Mouse (Mus musculus) hindbrain, embryonic 10.5 days (tissue): ENCODE results near the gene Cfap74. TPM values are rescaled to one million over a fixed set of nuclear protein-coding genes. Genes with fewer than 3 reads are reported as not detected.
"Not testable (repeated sequence)": the region's sequence is repeated elsewhere in the genome, so short reads cannot be mapped to it uniquely, and the experiment has no call there.

ENCODE experiments used
- DNase-seq: peaks from one replicate; pipeline ENCODE4 v3.0.0-alpha.2; 2017; ENCODE audit warnings: low spot score
- H3K27ac ChIP-seq: fragments of 300-500 bp; sonication (generic); 2 replicates; pipeline ENCODE4 v1.5.1; 2016; ENCODE audit warnings: mild to moderate bottlenecking, moderate library complexity
- H3K27me3 ChIP-seq: fragments of 300-500 bp; sonication (generic); 2 replicates; pipeline ENCODE4 v1.6.1; 2016; ENCODE audit warnings: mild to moderate bottlenecking; ENCODE audit not compliant: poor library complexity, insufficient read depth, severe bottlenecking
- H3K36me3 ChIP-seq: fragments of 300-500 bp; sonication (generic); 2 replicates; pipeline ENCODE4 v1.6.1; 2016; ENCODE audit warnings: mild to moderate bottlenecking, moderate library complexity
- H3K4me1 ChIP-seq: fragments of 300-500 bp; sonication (generic); replicated peaks from 2 replicates; pipeline ENCODE4 v1.6.1; 2016; ENCODE audit warnings: mild to moderate bottlenecking
- H3K4me3 ChIP-seq: fragments of 300-500 bp; sonication (generic); 2 replicates; pipeline ENCODE4 v1.5.1; 2016; ENCODE audit warnings: mild to moderate bottlenecking, moderate library complexity
- H3K9me3 ChIP-seq: fragments of 300-500 bp; sonication (generic); 2 replicates; pipeline ENCODE4 v1.6.1; 2016; ENCODE audit warnings: mild to moderate bottlenecking, moderate library complexity
- whole genome bisulfite sequencing: fragments of 180-500 bp; shearing (Covaris S2); methylation state at CpG from one replicate; pipeline ENCODE4 v1.1.7; 2016; 5-methylcytosine and 5-hydroxymethylcytosine counted together
- polyA plus RNA-seq: library from polyadenylated mRNA; unstranded; fragments of >200 nt; fragmentation: Nextera tagmentation; extraction: Ambion mirVana; gene quantifications from 2 replicates; pipeline ENCODE4 v1.2.1, GENCODE M21; 2016

Cfap74 gene
- polyA plus RNA-seq, 1 experiment from 2014 or later, result 7.4 TPM

- Histone ChIP-seq H3K36me3 (peaks cover 36% of the 10 kb centered on the region), H3K9me3 (no peaks in the 10 kb centered on the region), H3K4me1 (no peaks in the 10 kb centered on the region), H3K27ac (no peak overlapping the region), H3K27me3 (no peaks in the 10 kb centered on the region), H3K4me3 (no peak overlapping the region)
- WGBS, result 85% methylated on average over 3 of the region's 3 CpGs
- DNase-seq, result no peak
These were observed 11.1 kb downstream of the Cfap74 start for GRCm38 (mm10) chr4:155420137-155420536.

- WGBS, result 87% methylated on average over 23 of the region's 30 CpGs
- H3K36me3 ChIP-seq, result peaks cover 36% of the 10 kb centered on the region
- not testable (repeated sequence) for DNase-seq, H3K4me1 ChIP-seq, H3K27me3 ChIP-seq, H3K4me3 ChIP-seq, H3K27ac ChIP-seq, H3K9me3 ChIP-seq
These were observed 12.7 kb downstream of the Cfap74 start for GRCm38 (mm10) chr4:155421412-155422370.

DNA sequence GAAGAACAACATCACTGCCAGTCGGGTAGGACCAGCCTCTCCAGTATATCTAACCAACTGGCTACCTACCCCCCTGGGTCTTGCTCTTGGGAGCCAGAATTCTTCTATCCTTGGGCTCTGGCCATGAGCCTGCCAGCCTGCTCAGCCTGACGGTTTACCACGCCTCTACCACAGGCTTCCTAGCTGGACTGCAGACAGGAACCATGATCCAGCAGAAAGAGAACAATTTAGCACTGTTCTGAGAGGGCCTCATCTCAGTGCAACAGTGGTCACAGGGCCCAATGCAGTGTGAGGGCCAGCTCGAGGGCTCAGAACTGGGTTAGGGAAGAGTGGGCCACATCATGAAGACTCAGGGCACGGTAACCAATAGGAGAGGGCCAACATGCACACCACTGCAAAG, 15.0 kb downstream of the Cfap74 start:
- DNase-seq, result no peak
- no peaks in the 10 kb centered on the region for H3K9me3 ChIP-seq
- peaks cover 28% of the 10 kb centered on the region for H3K36me3 ChIP-seq
- H3K4me1 ChIP-seq, result no peaks in the 10 kb centered on the region
- no peaks in the 10 kb centered on the region for H3K27me3 ChIP-seq
- 86% methylated on average over 5 of the region's 5 CpGs for WGBS
- H3K27ac ChIP-seq, result no peak overlapping the region
- no peak overlapping the region for H3K4me3 ChIP-seq

GRCm38 (mm10) chr4:155426272-155426671, 17.3 kb downstream of the Cfap74 start:
- no peaks in the 10 kb centered on the region for H3K27me3 ChIP-seq
- 83% methylated on average over 6 of the region's 6 CpGs for WGBS

GRCm38 (mm10) chr4:155428442-155428841, 19.5 kb downstream of the Cfap74 start:
- Histone ChIP-seq H3K27me3 (no peaks in the 10 kb centered on the region), H3K27ac (no peak overlapping the region), H3K4me3 (no peak overlapping the region), H3K9me3 (0 out of 2 replicates have a peak, but pooled peaks cover 5% of the 10 kb centered on the region), H3K36me3 (no peaks in the 10 kb centered on the region; the same call in 1 of the 2 replicates), H3K4me1 (no peaks in the 10 kb centered on the region)
- no peak for DNase-seq

More at GRCm38 (mm10) chr4:155426272-155426671, 17.3 kb downstream of the Cfap74 start:
- peaks cover 6% of the 10 kb centered on the region for H3K36me3 ChIP-seq
- 0 out of 2 replicates have a peak, but pooled peaks cover 5% of the 10 kb centered on the region for H3K9me3 ChIP-seq
- no peaks in the 10 kb centered on the region for H3K4me1 ChIP-seq
- H3K27ac ChIP-seq, result no peak overlapping the region
- no peak overlapping the region for H3K4me3 ChIP-seq
- no peak for DNase-seq

DNA sequence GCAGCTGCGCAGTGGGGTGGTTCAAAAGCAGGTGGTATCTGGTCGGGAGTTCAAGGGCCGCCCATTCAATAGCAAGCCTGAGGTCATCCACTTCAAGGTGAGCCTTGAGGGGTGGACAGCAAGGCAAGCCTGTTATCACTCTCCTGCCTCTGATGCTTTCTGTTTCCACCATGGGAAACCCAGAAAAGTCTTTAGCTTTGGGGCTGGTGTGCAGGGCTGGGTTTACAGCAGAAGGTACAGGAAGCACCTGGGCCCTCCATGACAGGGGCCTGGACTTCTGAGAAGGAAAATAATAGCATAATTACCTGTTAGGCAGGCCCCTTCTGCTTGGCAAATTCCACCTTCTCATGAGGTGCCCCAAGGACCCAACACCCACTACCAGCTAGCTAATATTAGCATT, 20.2 kb downstream of the Cfap74 start:
- no peaks in the 10 kb centered on the region; the same call in 1 of the 2 replicates for H3K36me3 ChIP-seq
- WGBS, result 89% methylated on average over 3 of the region's 3 CpGs

GRCm38 (mm10) chr4:155432358-155432757, 23.4 kb downstream of the Cfap74 start:
- 0 out of 2 replicates have a peak, but pooled peaks cover 5% of the 10 kb centered on the region for H3K9me3 ChIP-seq
- H3K36me3 ChIP-seq, result no peaks in the 10 kb centered on the region
- DNase-seq, result no peak
- no peak overlapping the region for H3K4me3 ChIP-seq
- no peak overlapping the region for H3K27ac ChIP-seq
- H3K27me3 ChIP-seq, result no peaks in the 10 kb centered on the region
- no peaks in the 10 kb centered on the region for H3K4me1 ChIP-seq
- 92% methylated on average over 6 of the region's 6 CpGs for WGBS

More for the DNA sequence above, 20.2 kb downstream of the Cfap74 start:
- H3K27ac ChIP-seq, result no peak overlapping the region
- H3K9me3 ChIP-seq, result 0 out of 2 replicates have a peak, but pooled peaks cover 5% of the 10 kb centered on the region
- H3K27me3 ChIP-seq, result no peaks in the 10 kb centered on the region
- no peak overlapping the region for H3K4me3 ChIP-seq
- no peaks in the 10 kb centered on the region for H3K4me1 ChIP-seq
- no peak for DNase-seq

GRCm38 (mm10) chr4:155433993-155434392, 25.0 kb downstream of the Cfap74 start:
- H3K36me3 ChIP-seq, result no peaks in the 10 kb centered on the region
- no peak for DNase-seq
- no peaks in the 10 kb centered on the region for H3K4me1 ChIP-seq
- H3K27me3 ChIP-seq, result no peaks in the 10 kb centered on the region
- no peak overlapping the region for H3K27ac ChIP-seq
- WGBS, result 76% methylated on average over 5 of the region's 5 CpGs
- no peak overlapping the region for H3K4me3 ChIP-seq
- 0 out of 2 replicates have a peak, but pooled peaks cover 5% of the 10 kb centered on the region for H3K9me3 ChIP-seq

- no peaks in the 10 kb centered on the region for H3K9me3 ChIP-seq
- H3K4me1 ChIP-seq, result no peaks in the 10 kb centered on the region
- H3K27ac ChIP-seq, result no peak overlapping the region
- 71% methylated on average over 3 of the region's 3 CpGs for WGBS
- no peak overlapping the region for H3K4me3 ChIP-seq
- no peaks in the 10 kb centered on the region for H3K27me3 ChIP-seq
- no peak for DNase-seq
- no peaks in the 10 kb centered on the region for H3K36me3 ChIP-seq
These were observed 33.8 kb downstream of the Cfap74 start for GRCm38 (mm10) chr4:155442808-155443207.

DNA sequence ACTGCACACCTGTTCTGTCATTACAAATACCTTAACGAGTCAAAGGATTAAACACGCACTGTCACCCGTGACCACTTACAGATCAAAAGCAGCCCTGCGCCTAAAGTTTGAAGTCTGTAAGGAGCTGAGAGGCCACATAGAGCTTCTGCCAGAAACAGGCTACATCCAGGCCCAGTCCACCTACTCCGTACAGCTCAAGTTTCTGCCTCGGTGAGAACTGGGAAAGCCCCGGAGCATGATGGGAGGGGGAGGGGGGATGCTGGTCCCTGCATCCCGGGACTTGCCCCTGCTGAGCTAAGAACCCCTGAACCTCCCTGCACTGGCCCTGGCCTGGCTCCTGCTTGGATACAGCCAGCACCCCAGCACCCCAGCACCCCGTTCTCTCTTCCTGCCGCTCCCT, 42.6 kb downstream of the Cfap74 start:
- Histone ChIP-seq H3K4me3 (no peak overlapping the region), H3K9me3 (no peaks in the 10 kb centered on the region), H3K4me1 (peaks cover 6% of the 10 kb centered on the region), H3K27me3 (no peaks in the 10 kb centered on the region), H3K27ac (0 out of 2 replicates have a peak overlapping the region, but pooled peaks have one; percentile 9), H3K36me3 (no peaks in the 10 kb centered on the region)
- WGBS, result 43% methylated on average over 10 of the region's 10 CpGs
- peak; percentile 11 for DNase-seq

- H3K27ac ChIP-seq, result no peak overlapping the region
- 0 out of 2 replicates have a peak, but pooled peaks cover 6% of the 10 kb centered on the region for H3K27me3 ChIP-seq
- no peak overlapping the region for H3K4me3 ChIP-seq
- 0 out of 2 replicates have a peak, but pooled peaks cover 2% of the 10 kb centered on the region for H3K4me1 ChIP-seq
- no peak for DNase-seq
- H3K36me3 ChIP-seq, result no peaks in the 10 kb centered on the region
- H3K9me3 ChIP-seq, result no peaks in the 10 kb centered on the region
- 85% methylated on average over 5 of the region's 5 CpGs for WGBS
These were observed 49.6 kb downstream of the Cfap74 start for GRCm38 (mm10) chr4:155458575-155458974.

- H3K9me3 ChIP-seq, result no peaks in the 10 kb centered on the region
- no peaks in the 10 kb centered on the region for H3K36me3 ChIP-seq
- 0 out of 2 replicates have a peak, but pooled peaks cover 2% of the 10 kb centered on the region for H3K4me1 ChIP-seq
- no peak overlapping the region for H3K4me3 ChIP-seq
- WGBS, result 80% methylated on average over 13 of the region's 13 CpGs
- no peak for DNase-seq
- peaks cover 9% of the 10 kb centered on the region for H3K27me3 ChIP-seq
- no peak overlapping the region for H3K27ac ChIP-seq
These were observed 54.1 kb downstream of the Cfap74 start for GRCm38 (mm10) chr4:155463050-155463449.

DNA sequence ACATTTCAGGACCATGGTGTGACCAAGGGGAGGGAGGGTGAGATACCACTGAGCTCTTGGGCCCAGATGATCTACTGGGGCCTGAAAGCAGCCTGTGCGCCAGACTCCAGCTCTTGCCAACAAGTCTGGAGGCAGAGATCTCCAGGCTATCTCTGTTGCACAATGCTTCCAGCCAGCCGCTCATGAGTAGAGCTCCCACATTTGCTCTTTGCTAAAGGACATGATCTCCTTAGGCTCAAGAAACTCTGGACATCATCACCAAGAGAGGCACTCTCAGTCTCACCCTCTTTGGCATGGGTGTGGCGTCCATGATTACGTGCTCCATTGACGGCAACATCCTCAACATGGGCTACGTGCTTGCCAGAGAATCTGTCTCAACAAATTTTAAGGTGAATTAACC, 54.6 kb downstream of the Cfap74 start:
- Histone ChIP-seq H3K4me3 (no peak overlapping the region), H3K27me3 (peaks cover 15% of the 10 kb centered on the region), H3K4me1 (peaks cover 4% of the 10 kb centered on the region), H3K36me3 (no peaks in the 10 kb centered on the region), H3K27ac (no peak overlapping the region), H3K9me3 (no peaks in the 10 kb centered on the region)
- DNase-seq, result no peak
- 94% methylated on average over 6 of the region's 6 CpGs for WGBS
